Mouse (Mus musculus) cerebellum, postnatal 25 days (tissue): Measurements from ENCODE around the gene Fam161a.

ENCODE experiments used
- DNase-seq, 2 experiments: peaks; one replicate each; pipeline ENCODE4 v3.0.0; 2021; ENCODE audit warnings: mixed read lengths in 2 of 2

The Fam161a gene

DNA sequence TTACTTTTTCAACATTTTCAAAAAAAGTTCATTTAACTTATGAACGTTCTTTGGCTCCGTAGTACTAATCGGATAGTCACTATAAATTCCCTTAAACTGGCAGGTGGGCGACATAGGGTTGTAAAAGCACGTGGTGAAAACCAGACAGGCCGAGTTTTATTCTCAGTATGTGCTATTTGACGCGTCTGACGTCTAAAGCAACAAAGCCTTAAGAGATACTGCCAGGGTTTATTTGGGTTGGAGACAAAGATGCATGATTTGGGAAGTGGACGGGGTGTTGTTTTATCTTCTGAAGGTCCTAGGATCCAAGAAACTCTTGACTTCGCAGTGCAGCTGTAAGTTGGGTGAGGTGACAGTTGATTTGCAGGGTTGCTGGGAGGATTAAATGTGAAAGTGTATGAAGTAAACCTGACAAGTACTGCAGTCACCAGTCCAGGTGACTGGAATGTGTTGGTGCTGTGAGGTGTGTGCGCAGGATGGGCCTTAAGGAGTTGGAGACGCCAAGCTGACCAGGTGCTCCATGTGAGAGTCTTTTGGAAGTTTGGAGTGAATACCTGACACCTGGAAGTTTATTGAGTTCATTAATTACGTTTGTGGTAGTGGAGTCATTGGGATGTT is 16.0 kb upstream of the Fam161a start:
- DNase-seq = no peak

- DNase-seq = peak in 1 of 2 experiments; percentile 61
Observed at GRCm38 (mm10) chr11:22994271-22994670, 13.1 kb upstream of the Fam161a start.

DNA sequence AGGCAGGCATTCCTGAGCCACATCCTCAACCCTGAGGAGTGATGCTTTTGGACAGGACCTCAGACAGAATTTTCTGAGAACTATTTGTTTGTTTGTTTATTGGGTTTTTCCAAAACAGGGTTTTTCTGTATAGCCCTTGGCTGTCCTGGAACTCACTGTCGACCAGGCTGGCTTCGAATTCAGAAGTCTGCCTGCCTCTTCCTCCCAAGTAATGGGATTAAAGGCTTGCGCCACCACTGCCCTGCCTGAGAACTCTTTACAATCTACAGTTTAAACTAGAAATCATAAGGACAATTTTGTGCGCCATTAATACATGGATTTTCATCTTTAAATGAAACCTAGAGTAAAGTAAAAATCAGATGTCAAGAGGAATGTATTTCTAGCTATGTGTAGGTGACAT is 11.9 kb upstream of the Fam161a start:
- DNase-seq = no peak

DNA sequence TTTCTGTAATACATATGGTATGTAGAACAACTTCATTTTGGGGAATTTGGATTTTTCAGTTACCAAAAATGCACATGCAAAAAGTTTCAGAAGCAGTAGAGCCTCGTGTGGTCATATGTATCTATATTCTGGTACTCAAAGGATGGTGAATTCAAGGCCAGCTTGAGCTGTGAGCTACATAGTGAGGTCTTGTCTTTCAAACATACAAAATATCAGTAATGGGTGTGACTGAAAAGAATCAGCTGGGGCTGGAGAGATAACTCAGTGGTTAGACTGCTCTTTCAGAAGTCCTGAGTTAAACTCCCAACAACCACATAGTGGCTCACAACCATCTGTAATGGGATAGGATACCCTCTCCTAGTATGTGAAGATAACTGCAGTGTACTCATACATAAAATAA is 9.0 kb upstream of the Fam161a start:
- no peak for DNase-seq

DNA sequence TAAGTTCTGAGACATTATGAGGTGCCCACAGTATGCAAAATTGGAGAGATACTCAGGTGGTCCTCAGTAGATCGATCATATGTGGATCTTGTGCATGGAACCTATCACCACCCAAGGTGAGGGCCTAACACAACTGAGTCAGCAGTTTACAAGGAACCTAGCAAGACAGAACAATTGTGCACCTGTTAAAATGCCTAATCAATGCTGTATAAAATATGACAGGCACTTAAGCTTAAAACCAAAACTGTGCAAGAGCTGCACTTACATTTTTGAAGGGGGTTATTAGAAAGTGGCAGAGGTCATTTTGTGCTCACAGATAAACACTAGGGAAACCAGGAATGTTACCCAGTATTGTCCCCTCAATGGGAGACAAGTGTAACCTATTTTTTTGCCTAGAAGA is 2.1 kb upstream of the Fam161a start:
- no peak for DNase-seq

GRCm38 (mm10) chr11:23007166-23007480 is 208 bp upstream of the Fam161a start:
- no peak for DNase-seq

- peak; percentile 86 to 90 for DNase-seq
Observed at GRCm38 (mm10) chr11:23008181-23008823, 971 bp downstream of the Fam161a start.

GRCm38 (mm10) chr11:23008824-23009200 is 1.5 kb downstream of the Fam161a start:
- no peak for DNase-seq

- no peak for DNase-seq
Observed at GRCm38 (mm10) chr11:23013096-23013495, 5.8 kb downstream of the Fam161a start.

DNA sequence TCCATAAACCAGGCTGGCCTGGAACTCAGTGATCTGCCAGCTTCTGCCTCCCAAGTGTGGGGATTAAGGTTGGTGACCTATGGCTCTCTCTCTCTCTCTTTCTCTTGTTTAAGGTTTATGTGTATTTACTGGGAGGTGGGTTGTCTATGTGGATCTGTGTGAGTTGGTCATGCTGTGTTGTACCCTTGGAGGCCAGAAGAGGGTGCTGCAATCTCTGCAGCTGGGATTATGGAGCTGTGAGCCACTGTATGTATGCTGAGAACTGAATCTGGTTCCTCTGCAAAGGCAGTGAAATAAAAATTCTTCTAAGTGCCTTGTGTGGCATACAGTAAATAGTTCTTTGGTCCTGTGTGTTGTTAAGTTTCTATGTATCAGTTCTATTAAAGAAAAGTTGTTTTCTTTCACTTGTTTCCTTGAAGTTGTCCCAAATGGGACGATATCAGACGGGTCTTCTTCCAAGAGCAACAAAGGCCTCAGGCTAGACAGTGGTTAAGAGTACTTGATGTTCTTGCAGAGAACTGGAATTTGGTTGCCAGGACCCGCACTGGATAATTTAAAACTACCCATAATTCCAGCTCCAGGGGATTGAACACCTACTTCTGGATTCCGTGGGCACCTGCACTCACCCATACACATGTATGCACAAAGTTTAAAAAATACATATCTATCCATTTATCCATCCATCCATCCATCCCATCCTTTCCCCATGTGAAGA is 6.4 kb downstream of the Fam161a start:
- DNase-seq = no peak

- DNase-seq = no peak
Observed at GRCm38 (mm10) chr11:23014996-23015395, 7.7 kb downstream of the Fam161a start.

DNA sequence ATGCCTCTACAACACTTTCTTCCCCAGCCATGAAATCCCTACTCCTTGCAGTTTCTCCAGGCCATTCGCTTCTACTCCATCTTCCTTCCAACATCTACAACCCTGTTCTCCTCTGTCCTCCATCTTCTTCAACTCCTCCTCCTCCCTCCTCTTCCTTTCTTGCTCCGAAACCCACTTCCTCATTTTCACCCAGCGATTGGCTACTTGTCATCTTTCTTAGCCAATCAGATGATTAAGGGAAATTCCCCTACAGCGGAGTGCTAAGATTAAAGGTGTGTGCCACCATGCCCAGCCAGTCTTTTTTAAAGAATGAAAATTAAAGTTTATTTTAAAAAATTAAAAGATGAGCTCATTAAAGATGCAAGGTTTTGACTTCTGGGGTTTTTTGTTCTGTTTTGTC is 10.6 kb downstream of the Fam161a start:
- no peak for DNase-seq

DNA sequence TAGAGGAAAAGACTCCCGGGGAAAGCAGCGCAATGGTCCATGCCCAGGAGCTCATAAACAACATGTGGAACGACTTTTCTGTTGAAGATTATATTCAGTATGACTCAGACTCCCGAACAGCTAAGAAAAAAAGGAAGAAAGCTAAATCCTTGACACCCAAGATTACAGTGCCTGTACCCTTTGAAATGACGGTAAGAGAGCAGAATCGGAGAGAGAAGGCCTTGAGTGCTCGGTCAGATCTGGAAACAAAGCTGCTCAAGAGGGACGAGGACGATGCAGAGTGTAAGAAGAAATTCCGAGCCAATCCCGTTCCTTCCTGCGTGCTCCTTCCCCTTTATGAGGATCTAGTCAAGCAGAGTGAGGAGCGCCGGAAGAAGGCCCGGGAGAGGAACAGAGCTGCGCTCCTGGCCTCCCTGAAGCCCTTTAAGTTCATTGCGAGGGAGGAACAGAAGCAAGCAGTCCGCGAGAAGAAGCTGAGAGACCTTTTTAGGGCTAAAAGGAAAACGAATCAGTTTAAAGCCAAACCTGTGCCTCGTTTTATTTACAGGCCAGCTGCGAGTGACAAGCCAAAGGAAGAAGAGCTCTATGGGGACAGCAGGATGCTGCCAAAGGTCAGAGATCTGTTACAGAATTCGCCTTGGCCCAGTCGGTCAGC is 12.9 kb downstream of the Fam161a start:
- no peak for DNase-seq

- DNase-seq = no peak
Observed at GRCm38 (mm10) chr11:23020841-23021240, 13.5 kb downstream of the Fam161a start.

DNA sequence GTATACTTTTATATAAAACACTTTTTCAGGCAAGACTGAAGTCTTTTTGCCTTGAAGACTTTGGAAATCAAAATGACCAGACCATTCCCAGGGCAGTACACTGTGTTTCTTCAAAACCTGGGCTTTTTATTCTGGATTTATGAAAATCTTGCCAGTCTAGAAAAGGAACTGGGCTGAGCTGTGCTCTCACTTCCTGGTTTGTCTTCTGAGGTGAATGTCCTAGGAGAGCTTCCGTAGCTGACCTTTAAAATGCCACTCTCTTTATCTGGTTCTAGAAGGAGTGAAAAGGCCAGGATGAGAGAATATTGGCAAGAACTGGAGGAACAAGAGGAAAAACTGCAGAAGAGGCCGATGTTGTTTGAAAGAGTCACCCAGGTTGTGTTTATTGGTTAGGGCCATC is 15.8 kb downstream of the Fam161a start:
- no peak for DNase-seq

DNA sequence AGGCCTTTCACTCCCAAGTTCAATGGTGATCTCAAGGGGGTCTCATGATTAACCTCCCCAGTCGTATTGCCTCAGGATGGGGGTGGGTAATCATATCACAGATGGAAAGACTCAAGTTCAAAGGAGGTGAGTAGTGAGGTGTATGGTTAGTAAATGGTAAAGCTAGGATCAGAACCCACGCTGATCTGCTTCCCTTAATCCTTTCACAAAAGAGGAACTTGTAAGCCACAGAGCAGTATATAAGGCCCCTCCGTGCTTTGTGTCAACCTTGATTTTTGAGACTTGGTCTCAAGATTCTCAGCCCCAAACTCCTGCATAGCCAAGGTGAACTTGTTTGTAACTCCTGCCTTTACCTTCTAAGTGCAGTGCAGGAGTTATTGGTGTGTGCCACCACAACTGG is 16.8 kb downstream of the Fam161a start:
- no peak for DNase-seq

DNA sequence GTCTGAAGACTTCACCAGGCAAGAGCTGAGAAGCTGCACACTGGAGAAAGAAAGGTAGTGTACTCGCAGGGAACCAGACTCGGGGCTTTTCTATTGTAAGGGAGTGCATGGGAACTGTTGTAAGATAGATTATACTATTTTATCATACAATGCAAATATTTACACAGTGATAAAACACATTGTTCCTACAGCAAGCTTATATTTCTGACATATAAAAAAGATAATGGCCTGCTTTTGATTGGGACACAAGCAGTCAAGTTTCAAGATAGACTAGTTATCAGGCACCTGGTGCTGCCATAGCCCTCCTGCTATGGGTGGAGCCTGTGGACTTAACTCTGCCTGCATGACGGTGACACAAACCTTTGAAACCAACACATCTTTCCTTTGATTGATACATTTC is 21.6 kb downstream of the Fam161a start:
- no peak for DNase-seq

DNA sequence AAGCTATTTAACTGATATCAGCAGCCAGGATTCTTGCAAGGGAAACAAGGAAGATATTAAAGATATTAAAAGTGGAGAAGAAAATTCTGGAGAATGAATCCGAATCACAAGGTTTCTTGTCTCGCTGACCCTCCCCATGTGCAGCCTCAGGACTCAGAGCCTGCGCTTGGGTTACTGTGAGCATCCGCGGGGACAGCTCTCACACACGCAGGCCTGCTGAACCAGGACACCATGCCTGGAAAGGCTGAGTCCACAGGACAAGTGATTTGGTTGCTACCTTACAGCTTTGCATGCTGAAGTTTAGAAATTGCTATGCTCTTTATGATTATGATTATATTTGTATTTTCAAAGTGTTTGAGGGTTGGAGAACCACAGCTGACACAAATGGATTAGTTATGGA is 22.1 kb downstream of the Fam161a start:
- DNase-seq = no peak

GRCm38 (mm10) chr11:23047252-23047651 is 39.9 kb downstream of the Fam161a start:
- DNase-seq = no peak

DNA sequence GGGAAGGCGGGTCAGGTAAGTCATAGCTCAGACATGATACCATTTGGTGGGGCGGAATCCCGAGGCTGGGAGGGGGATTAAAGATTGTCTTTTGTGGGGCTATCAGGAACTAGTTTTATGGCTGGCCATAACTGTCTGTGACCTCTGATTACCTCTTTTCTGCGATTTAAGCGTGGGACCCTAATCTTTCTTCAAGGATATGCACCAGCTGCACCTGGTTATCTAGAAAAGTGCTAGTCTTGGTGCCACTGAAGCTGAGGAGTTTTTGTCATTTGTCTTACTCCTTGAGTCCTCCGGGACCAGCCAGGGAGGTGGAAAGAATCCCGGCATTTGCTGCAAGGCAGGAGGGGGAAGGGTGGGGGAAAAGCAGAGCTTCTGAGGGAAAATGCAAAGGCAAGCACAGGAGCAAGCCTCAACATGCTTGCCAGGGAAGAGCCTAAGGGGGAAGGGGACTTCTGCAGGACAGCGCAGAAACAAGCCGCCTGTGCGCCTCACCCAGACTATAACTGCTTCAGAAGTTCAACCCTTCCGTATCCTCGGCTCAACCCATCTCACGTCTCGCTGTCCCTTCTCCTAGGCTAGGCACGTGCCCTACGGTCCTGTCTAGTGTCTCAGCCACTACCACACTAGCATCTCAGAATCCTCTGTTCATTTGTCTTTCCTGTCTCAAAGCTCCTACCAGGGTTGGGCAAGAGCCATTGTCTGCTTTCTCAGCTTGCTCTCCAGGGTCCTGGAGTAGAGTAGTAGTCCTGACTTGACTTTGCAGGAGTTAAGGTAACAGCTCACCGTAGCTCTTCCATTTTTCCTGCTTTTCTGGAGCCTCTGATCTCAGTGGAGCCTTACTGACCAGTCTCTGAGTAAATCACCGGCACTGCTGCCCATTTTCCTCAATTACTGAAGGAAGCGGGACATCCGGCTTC is 40.6 kb downstream of the Fam161a start:
- DNase-seq = no peak

DNA sequence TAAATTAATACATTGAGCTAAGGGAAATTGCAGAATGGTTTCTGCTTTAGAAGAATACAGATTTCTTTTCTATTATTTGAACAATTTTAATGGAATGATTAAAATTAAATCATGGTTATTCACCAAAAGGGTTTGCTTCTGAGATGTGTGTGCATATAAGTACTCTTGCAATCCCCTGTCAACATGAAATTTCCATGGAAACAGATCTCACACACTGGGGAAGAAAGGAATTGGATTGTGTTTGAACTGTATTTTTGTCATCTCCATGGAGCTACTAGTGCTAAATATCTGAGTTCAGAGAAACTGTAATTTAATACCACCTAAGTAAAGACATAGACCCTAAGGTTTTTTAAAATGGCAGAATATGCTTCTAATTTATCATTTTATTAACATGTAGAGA is 42.3 kb downstream of the Fam161a start:
- no peak for DNase-seq

GRCm38 (mm10) chr11:23052353-23052752 is 45.0 kb downstream of the Fam161a start:
- DNase-seq = no peak

GRCm38 (mm10) chr11:23063153-23063552 is 55.8 kb downstream of the Fam161a start:
- no peak for DNase-seq
